Mouse (Mus musculus) lung, adult 18-20 months (tissue): ENCODE measurements around the gene Sult2a4.
"Not testable (repeated sequence)": the region's sequence is repeated elsewhere in the genome, so short reads cannot be mapped to it uniquely, and the experiment has no call there.

Experiments
- DNase-seq, 2 experiments: peaks; one replicate each; pipeline ENCODE4 v3.0.0; 2022; ENCODE audit warnings: mixed read lengths in 2 of 2

Gene Sult2a4

GRCm38 (mm10) chr7:13989507-13989906 is at the start of gene Sult2a4:
Sult2a4 (minus strand) TSS chr7:13989607.
- DNase-seq: not testable (repeated sequence)

GRCm38 (mm10) chr7:14030831-14031230 is 41.4 kb upstream of the Sult2a4 start:
- DNase-seq: not testable (repeated sequence)

- DNase-seq: no peak
Measured at GRCm38 (mm10) chr7:14013083-14013482, 23.7 kb upstream of the Sult2a4 start.

- not testable (repeated sequence) for DNase-seq
Measured at GRCm38 (mm10) chr7:14010686-14011085, 21.3 kb upstream of the Sult2a4 start.
